Mouse (Mus musculus) Muller cell, postnatal 12 days (primary cell): Measurements from ENCODE around the gene Sumf1.

Experiments used
- DNase-seq: peaks from one replicate; pipeline ENCODE4 v3.0.0-alpha.2; 2015; ENCODE audit errors: inconsistent ontology term

The Sumf1 gene

DNA sequence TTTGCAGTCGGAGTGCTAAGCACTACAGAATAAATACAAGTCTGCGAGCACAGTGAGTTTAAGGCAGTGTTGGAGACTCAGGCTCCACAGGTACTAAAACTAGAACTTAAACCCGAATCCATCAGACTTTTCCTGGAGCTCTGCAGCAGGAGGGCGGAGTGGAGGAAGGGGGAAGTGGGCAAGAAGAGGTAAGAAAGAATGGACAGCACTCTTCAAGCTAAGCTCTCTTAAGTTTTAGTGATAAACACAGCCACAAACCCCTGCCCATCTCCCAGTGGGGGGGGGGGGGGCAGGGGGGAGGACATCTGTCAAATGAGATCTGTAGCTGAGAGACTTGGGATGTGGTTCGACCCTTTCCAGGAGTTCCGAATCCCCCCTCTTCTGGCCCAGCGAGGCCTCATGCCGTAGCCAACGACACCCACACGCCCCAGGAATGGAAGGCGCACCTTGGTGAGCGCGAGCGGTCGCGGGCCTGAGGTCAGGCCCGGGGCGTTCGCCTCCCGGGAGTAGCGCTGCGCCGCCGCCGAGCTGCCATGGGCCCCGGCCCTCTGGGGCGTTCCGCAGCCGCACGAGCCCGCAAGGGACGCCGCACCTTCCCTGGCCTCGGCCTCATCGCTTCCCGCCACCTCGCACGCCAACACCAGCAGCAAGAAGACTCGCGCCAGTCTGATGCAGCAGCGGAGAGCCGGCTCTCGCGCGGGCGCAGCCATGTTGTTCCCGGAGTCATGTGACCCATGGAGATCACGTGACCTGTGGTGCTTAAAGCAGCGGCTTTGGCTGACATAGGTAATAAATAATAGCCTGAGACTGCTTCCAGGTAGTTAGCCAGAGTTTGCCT lies at the start of gene Sumf1:
TSS of gene Sumf1 (minus strand) at position 736 of the 838 bp plus-strand sequence.
- peak; percentile 79 for DNase-seq

- no peak for DNase-seq
Observed at GRCm38 (mm10) chr6:108234536-108234935, 49.2 kb upstream of the Sumf1 start.

DNA sequence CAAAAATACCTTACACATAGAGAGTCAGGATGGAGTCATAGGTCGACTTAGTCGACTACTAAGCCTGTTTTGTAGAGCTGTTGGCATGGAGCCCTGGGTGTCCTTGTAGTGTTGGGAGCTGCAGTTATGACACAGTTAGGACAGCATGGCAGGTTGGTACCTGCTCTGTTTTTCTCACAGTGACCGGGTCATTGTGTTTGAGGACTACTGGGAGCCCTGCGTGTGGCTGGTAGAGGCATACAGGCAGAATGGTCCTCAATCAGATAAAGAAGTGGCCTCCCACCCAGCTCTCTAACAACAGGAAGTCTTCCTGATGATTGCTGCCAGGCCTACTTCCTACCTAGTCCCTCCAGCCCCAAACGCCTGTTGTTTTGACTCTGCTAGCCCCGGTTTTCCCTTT lies 47.7 kb upstream of the Sumf1 start:
- no peak for DNase-seq

DNA sequence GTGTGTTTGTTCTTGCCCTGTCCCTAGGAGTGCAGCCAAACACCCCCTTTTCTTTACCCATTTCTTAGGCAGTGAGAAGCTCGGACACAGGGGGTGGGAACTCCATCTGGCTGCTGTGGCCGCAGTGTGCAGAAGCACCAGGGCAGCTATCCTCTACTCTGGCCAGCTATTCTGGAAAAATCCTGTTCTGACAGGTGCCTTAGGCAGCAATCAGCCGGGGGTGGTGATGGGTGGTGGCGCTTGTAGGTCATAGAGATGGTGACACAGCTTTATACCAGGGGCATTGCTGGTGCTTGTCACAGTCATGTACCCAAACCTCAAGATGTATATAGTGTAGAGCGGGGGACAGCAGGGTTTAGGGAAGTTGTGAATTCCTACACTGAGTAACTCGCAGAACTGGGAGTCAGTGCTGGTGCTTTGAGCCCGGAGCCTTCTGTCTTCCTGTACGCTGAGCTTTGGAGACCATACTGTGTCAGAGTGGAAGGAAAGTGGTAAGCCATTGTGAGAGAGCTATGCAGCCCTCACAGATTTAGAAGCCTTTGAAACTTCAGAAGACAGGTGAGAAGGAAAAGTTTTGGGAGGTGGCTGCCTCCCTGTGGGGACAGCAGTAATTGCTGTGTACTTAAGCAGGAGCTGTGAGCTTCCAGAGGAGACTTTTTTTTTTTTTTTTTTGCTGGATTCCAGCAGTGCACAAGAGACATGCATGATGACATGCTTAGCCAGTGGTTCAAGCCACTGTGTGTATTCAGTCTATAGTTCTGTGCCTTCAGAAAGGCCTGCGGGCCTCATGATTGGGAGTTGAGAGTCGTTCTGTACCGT lies 46.7 kb upstream of the Sumf1 start:
- DNase-seq, result no peak

DNA sequence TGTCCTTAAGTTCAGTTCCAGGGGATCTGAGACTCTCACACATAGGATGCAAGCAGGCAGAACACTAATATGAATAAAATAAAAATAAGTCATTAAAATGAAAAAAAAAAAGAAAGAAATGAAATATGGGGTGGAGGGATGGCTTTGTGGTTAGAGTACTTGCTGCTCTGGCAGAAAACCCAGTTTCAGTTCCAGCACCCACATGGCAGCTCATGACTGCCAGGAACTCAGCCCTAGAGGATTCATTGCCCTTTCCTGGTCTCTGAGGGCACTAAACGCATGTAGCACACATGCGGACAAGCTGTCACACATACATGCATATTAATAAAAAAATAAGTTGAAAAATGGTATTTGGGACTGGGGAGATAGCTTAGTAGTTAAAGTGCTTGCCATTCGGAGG lies 45.2 kb upstream of the Sumf1 start:
- DNase-seq, result no peak

GRCm38 (mm10) chr6:108228601-108229000 lies 43.2 kb upstream of the Sumf1 start:
- DNase-seq, result no peak

DNA sequence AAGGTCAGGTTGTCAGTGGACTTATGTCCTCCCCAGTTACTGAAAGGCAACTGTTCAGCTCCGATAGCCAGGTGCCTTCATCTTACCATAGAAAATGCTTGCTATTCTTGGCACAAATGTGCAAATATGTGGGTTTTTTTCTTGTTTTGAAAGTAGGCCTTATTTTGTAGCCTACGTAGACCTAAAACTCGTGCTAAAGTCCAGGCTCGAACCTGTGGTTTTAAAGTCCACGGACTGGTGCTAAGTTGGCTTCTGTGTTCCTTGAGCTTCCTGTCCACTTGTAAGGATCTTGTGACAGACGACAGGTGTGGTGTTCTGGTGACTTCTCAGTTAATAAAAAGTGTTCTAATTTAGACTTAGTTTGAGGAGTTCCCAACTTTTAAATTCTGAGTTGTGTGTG lies 42.7 kb upstream of the Sumf1 start:
- DNase-seq, result no peak

GRCm38 (mm10) chr6:108227461-108227860 lies 42.1 kb upstream of the Sumf1 start:
- DNase-seq, result no peak

GRCm38 (mm10) chr6:108226230-108226629 lies 40.8 kb upstream of the Sumf1 start:
- DNase-seq, result no peak

DNA sequence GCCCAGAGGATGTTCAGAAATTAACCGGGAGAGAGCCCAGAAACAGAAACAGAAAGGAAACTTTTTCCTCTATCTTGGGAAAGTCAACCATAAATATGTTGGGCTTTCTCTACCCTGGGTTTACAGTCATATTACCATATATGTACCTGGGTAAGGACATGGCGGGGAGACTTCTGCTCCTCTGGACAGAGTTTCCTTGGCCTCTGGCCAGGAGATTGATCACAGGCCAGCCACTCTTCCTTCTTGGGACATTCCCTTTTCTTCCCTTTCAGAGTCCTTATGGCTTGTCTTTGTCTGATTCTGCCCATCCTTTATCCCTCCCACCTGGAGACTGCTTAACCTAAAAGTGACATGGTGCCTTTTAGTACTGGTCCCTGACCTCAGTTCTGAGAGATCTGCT lies 39.6 kb upstream of the Sumf1 start:
- DNase-seq, result no peak

DNA sequence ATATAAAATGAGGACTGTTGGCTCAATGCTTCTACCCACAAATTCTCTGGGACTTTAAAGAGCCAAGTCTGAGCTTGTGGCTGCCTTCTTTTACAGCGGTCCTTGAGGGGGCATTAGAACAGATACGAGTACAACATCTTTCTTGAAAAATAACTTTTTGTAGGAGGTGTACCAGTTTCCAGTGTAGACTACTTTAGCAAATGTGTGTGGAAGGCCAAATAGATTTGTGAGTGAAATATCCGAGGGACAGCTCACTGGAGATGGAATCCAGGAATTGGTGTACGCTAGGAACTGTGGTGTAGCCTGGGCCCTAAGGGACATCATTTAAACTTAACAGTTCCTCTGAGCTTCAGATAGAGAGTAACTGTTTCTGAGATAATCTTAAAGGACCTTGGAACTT lies 39.0 kb upstream of the Sumf1 start:
- no peak for DNase-seq

DNA sequence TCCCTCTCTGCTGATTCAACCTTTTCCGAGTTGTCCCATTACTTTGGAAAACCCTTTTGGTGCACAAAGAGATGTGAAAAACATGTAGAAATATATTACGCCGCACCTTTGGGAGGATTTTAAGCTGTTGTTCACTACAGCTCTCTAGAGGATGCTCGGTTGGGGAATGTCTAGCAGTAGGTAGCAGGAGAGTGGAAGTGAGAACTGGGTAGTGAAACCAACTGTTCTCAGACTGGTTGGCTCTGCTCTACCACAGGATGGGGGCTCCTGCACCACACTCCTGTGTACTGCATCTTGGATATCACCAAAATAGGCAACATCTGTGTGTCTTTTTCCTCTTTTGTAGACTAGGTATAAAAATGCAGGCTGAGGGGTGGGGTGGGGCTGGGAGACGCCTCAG lies 37.5 kb upstream of the Sumf1 start:
- DNase-seq, result no peak

DNA sequence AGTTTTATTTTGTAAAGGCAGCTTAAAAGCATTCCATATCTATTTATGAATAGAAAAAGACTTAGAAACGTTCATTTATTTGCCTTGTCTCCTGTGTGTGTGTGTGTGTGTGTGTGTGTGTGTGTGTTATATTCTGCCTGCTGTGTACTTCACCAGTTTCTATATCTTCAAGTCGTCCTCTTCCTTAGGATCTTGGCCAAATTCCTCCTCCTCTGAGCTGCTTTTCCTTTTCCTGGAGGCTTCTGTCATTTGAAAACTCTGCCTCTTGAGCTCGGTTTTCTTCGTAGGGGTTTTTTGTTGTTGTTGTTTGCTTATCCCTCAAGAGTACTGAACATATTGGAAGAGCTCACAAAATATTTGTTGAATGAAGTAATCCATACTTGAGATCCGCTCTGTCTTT lies 37.1 kb upstream of the Sumf1 start:
- DNase-seq, result no peak

DNA sequence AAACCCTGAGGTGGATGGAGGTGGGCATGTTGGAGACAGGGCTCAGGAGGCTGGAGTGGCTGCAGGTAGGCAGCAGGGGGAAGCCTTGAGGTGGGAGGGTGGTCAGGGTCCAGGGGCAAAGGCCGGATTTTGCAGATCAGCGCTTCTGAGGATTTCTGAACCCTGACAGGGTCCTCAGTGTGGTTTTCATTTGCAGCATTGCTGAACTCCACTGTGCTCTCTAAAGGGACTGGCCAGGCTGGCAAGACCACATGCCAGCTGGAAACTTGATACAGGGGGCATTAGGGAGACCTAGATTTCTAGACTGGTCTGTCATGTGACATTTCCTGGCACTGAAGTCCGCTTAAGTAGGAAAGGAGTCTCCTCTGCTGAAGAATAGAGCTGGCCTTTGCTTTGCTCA lies 32.6 kb upstream of the Sumf1 start:
- no peak for DNase-seq

- DNase-seq, result no peak
Observed at GRCm38 (mm10) chr6:108216832-108217231, 31.4 kb upstream of the Sumf1 start.

DNA sequence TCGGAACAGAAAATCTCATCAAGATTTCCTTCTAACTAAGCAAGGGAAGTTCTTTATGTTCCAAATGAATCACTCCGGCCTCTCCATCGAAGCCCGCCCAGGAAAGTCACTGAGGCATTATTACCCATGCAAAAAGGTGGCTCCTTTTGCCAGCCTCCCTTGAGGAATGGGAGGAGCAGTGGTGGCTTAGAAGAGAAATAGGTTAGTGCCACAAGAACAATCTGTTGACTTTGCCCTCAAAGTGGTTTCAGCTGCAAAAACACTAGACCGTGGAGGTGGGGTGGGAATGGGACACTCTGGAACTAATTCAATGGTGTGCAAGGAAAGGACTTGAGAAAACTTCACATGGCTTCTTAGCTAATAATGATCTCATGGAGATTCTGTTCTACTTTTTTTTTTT lies 30.7 kb upstream of the Sumf1 start:
- no peak for DNase-seq

- DNase-seq, result no peak
Observed at GRCm38 (mm10) chr6:108214294-108214925, 29.0 kb upstream of the Sumf1 start.

GRCm38 (mm10) chr6:108213481-108214293 lies 28.3 kb upstream of the Sumf1 start:
- DNase-seq, result peak; percentile 60

- peak; percentile 99 for DNase-seq
Observed at GRCm38 (mm10) chr6:108212881-108213295, 27.5 kb upstream of the Sumf1 start, which contains the start of gene Itpr1. TSS of gene Itpr1 (plus strand) at chr6:108213096.

DNA sequence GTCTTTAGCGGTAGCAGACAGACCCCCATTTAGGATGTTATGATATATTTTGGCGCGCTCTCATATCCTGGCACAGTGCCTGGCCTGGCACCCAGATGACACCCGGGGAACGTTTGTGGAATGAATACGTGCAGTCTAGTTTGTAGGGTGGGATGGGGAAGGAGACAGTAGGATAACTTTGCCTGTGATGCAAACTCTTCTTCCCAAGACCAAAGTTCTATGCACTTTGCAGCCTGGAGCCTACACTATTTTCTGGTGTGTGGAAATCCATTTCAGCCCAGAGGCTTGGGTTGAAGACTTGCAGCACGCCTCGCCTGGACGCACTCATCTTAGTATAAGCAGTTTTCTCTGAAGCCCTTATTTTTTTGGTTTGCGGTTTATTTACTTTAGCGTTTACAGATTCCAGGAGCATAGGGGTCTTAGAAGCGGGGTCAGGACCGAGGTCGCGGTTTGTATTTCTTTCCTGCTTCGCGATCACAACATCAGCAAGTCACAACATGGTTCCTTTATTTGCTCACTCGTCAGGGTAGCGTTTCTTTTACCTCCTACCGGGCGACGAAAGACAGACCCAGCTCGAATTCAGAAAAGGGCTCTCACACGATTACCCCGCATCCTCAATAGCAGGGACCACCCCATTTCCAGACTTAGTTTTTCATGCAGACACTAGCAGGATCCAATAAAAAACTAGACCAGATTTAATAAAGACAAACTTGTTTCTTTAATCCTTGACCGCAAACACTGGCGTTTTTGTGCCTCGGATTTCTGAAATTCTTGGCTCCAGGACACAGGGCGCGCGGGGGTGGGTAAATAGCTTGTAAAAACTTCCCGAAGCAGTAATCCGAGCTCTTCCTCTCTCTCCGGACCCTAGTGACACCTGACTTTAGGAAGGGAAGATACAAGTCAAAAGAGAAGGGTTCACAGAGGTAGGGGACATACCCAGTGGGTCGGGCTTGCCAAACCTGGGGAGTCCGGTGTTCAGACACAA lies 26.8 kb upstream of the Sumf1 start:
- peak; percentile 38 for DNase-seq
